Mouse (Mus musculus): ENCODE results near the gene Atp6v1e2. TPM values are rescaled to one million over a fixed set of nuclear protein-coding genes. Genes with fewer than 3 reads are reported as not detected.

Atp6v1e2 gene
- polyA plus RNA-seq, 1 experiment from 2014 or later: not detected

GRCm38 (mm10) chr17:86899821-86900220 lies 47.9 kb downstream of the Atp6v1e2 start:
- ATAC-seq (ENCODE audit: low FRiP score): no peak
- 83% methylated on average over 5 of the region's 5 CpGs for WGBS
- Histone ChIP-seq H3K4me2 (no peak overlapping the region), H3K36me3 (no peaks in the 10 kb centered on the region), H3K4me3 (replicated peaks) (no peak overlapping the region), H3K4me1 (peaks cover 12% of the 10 kb centered on the region), H3K27me3 (replicated peaks) (no peaks in the 10 kb centered on the region), H3K27ac (replicated peaks) (no peak overlapping the region), H3K9ac (replicated peaks) (no peak overlapping the region), H3K9me3 (replicated peaks) (no peaks in the 10 kb centered on the region)

- Histone ChIP-seq H3K4me1 (no peaks in the 10 kb centered on the region), H3K4me3 (replicated peaks) (no peak overlapping the region), H3K9ac (replicated peaks) (no peak overlapping the region), H3K27ac (replicated peaks) (no peak overlapping the region), H3K9me3 (replicated peaks) (no peaks in the 10 kb centered on the region), H3K4me2 (no peak overlapping the region), H3K36me3 (no peaks in the 10 kb centered on the region), H3K27me3 (replicated peaks) (no peaks in the 10 kb centered on the region)
- ATAC-seq (ENCODE audit: low FRiP score): no peak
- WGBS: 94% methylated on average over 6 of the region's 6 CpGs
Observed at GRCm38 (mm10) chr17:86897486-86898165, 50.1 kb downstream of the Atp6v1e2 start.

- Histone ChIP-seq H3K36me3 (no peaks in the 10 kb centered on the region), H3K27me3 (replicated peaks) (no peaks in the 10 kb centered on the region), H3K4me2 (no peak overlapping the region), H3K4me1 (no peaks in the 10 kb centered on the region), H3K9ac (replicated peaks) (no peak overlapping the region), H3K4me3 (replicated peaks) (no peak overlapping the region), H3K27ac (replicated peaks) (no peak overlapping the region), H3K9me3 (replicated peaks) (no peaks in the 10 kb centered on the region)
- WGBS: 81% methylated on average over 4 of the region's 4 CpGs
- no peak for ATAC-seq (ENCODE audit: low FRiP score)
Observed at GRCm38 (mm10) chr17:86895191-86895590, 52.5 kb downstream of the Atp6v1e2 start.

Other genes with a start within 250 kb of the Atp6v1e2 start
- gene Epas1, start 194.2 kb downstream of the Atp6v1e2 start, polyA plus RNA-seq (2015; fragmentation: Nextera tagmentation; extraction: Ambion mirVana): 4.5 and 6.1 TPM in 2 replicates
- not detected in 2 replicates for gene Tmem247, start 30.5 kb downstream of the Atp6v1e2 start, polyA plus RNA-seq (2015; fragmentation: Nextera tagmentation; extraction: Ambion mirVana)
- 7.8 and 8.7 TPM in 2 replicates for gene Rhoq, start 15.2 kb upstream of the Atp6v1e2 start, polyA plus RNA-seq (2015; fragmentation: Nextera tagmentation; extraction: Ambion mirVana)
- 33.4 and 35.2 TPM in 2 replicates for gene Pigf, start 77.5 kb upstream of the Atp6v1e2 start, polyA plus RNA-seq (2015; fragmentation: Nextera tagmentation; extraction: Ambion mirVana)
- gene Cript, start 77.7 kb upstream of the Atp6v1e2 start, polyA plus RNA-seq (2015; fragmentation: Nextera tagmentation; extraction: Ambion mirVana): 188 and 202 TPM in 2 replicates
- 15.6 and 17.7 TPM in 2 replicates for gene Socs5, start 159.8 kb upstream of the Atp6v1e2 start, polyA plus RNA-seq (2015; fragmentation: Nextera tagmentation; extraction: Ambion mirVana)

All from neural tube, embryonic 15.5 days (tissue).